Mouse (Mus musculus): ENCODE data around the gene Celf2. TPM values are rescaled to one million over a fixed set of nuclear protein-coding genes. Genes with fewer than 3 reads are reported as not detected.

Celf2 gene
- polyA plus RNA-seq, 1 experiment from 2014 or later = 12.3 TPM

- Histone ChIP-seq H3K27me3 (ENCODE audit: control insufficient read depth, insufficient read depth, low read length) (no peaks in the 10 kb centered on the region), H3K4me3 (ENCODE audit: low read length) (no peak overlapping the region), H3K9me3 (ENCODE audit: control insufficient read depth, low read length) (no peaks in the 10 kb centered on the region), H3K27ac (ENCODE audit: low read depth, low read length) (no peak overlapping the region), H3K36me3 (ENCODE audit: control insufficient read depth, insufficient read depth, low read length) (no peaks in the 10 kb centered on the region), H3K4me1 (ENCODE audit: control insufficient read depth, insufficient read depth, low read length) (no peaks in the 10 kb centered on the region), H3K4me2 (replicated peaks; ENCODE audit: low read depth, low read length) (no peak overlapping the region), H3K9ac (ENCODE audit: low read depth, low read length) (no peak overlapping the region)
- no peak for ATAC-seq (ENCODE audit: low FRiP score, low TSS enrichment)
- WGBS = 88% methylated on average over 6 of the region's 6 CpGs
These were observed 628.3 kb downstream of the Celf2 start for GRCm38 (mm10) chr2:6880941-6881575.

GRCm38 (mm10) chr2:6877094-6877493 is 632.3 kb downstream of the Celf2 start:
- Histone ChIP-seq H3K4me1 (ENCODE audit: control insufficient read depth, insufficient read depth, low read length) (no peaks in the 10 kb centered on the region), H3K9me3 (ENCODE audit: control insufficient read depth, low read length) (no peaks in the 10 kb centered on the region), H3K4me2 (replicated peaks; ENCODE audit: low read depth, low read length) (no peak overlapping the region), H3K36me3 (ENCODE audit: control insufficient read depth, insufficient read depth, low read length) (no peaks in the 10 kb centered on the region), H3K27ac (ENCODE audit: low read depth, low read length) (no peak overlapping the region), H3K4me3 (ENCODE audit: low read length) (no peak overlapping the region), H3K9ac (ENCODE audit: low read depth, low read length) (no peak overlapping the region), H3K27me3 (ENCODE audit: control insufficient read depth, insufficient read depth, low read length) (peaks cover 8% of the 10 kb centered on the region; the same call in 1 of the 2 replicates)
- no peak for ATAC-seq (ENCODE audit: low FRiP score, low TSS enrichment)
- 61% methylated on average over 5 of the region's 5 CpGs for WGBS

- Histone ChIP-seq H3K9me3 (ENCODE audit: control insufficient read depth, low read length) (no peaks in the 10 kb centered on the region), H3K27me3 (ENCODE audit: control insufficient read depth, insufficient read depth, low read length) (peaks cover 8% of the 10 kb centered on the region; the same call in 1 of the 2 replicates), H3K9ac (ENCODE audit: low read depth, low read length) (no peak overlapping the region), H3K27ac (ENCODE audit: low read depth, low read length) (no peak overlapping the region), H3K4me3 (ENCODE audit: low read length) (no peak overlapping the region), H3K4me1 (ENCODE audit: control insufficient read depth, insufficient read depth, low read length) (no peaks in the 10 kb centered on the region), H3K4me2 (replicated peaks; ENCODE audit: low read depth, low read length) (no peak overlapping the region), H3K36me3 (ENCODE audit: control insufficient read depth, insufficient read depth, low read length) (no peaks in the 10 kb centered on the region)
- no peak for ATAC-seq (ENCODE audit: low FRiP score, low TSS enrichment)
- 56% methylated on average over 5 of the region's 5 CpGs for WGBS
These were observed 632.8 kb downstream of the Celf2 start for GRCm38 (mm10) chr2:6876547-6876946.

- no peaks in the 10 kb centered on the region for H3K4me1 ChIP-seq (ENCODE audit: control insufficient read depth, insufficient read depth, low read length)
- no peak for ATAC-seq (ENCODE audit: low FRiP score, low TSS enrichment)
- no peak overlapping the region for H3K4me2 ChIP-seq (replicated peaks; ENCODE audit: low read depth, low read length)
- peaks cover 8% of the 10 kb centered on the region; the same call in 1 of the 2 replicates for H3K27me3 ChIP-seq (ENCODE audit: control insufficient read depth, insufficient read depth, low read length)
- no peak overlapping the region for H3K4me3 ChIP-seq (ENCODE audit: low read length)
- 21% methylated on average over 11 of the region's 11 CpGs for WGBS
- no peak overlapping the region for H3K27ac ChIP-seq (ENCODE audit: low read depth, low read length)
- no peaks in the 10 kb centered on the region for H3K9me3 ChIP-seq (ENCODE audit: control insufficient read depth, low read length)
- no peaks in the 10 kb centered on the region for H3K36me3 ChIP-seq (ENCODE audit: control insufficient read depth, insufficient read depth, low read length)
- H3K9ac ChIP-seq (ENCODE audit: low read depth, low read length) = no peak overlapping the region
These were observed 634.2 kb downstream of the Celf2 start for GRCm38 (mm10) chr2:6875071-6875611.

GRCm38 (mm10) chr2:6874266-6874955 is 635.0 kb downstream of the Celf2 start:
- no peaks in the 10 kb centered on the region for H3K4me1 ChIP-seq (ENCODE audit: control insufficient read depth, insufficient read depth, low read length)
- ATAC-seq (ENCODE audit: low FRiP score, low TSS enrichment) = no peak
- H3K9ac ChIP-seq (ENCODE audit: low read depth, low read length) = no peak overlapping the region
- H3K4me2 ChIP-seq (replicated peaks; ENCODE audit: low read depth, low read length) = no peak overlapping the region
- no peak overlapping the region for H3K4me3 ChIP-seq (ENCODE audit: low read length)
- no peaks in the 10 kb centered on the region for H3K9me3 ChIP-seq (ENCODE audit: control insufficient read depth, low read length)
- 47% methylated on average over 10 of the region's 10 CpGs for WGBS
- peaks cover 8% of the 10 kb centered on the region; the same call in 1 of the 2 replicates for H3K27me3 ChIP-seq (ENCODE audit: control insufficient read depth, insufficient read depth, low read length)
- no peak overlapping the region for H3K27ac ChIP-seq (ENCODE audit: low read depth, low read length)
- H3K36me3 ChIP-seq (ENCODE audit: control insufficient read depth, insufficient read depth, low read length) = no peaks in the 10 kb centered on the region

GRCm38 (mm10) chr2:6873711-6874110 is 635.7 kb downstream of the Celf2 start:
- Histone ChIP-seq H3K27me3 (ENCODE audit: control insufficient read depth, insufficient read depth, low read length) (peaks cover 8% of the 10 kb centered on the region; the same call in 1 of the 2 replicates), H3K4me3 (ENCODE audit: low read length) (no peak overlapping the region), H3K9ac (ENCODE audit: low read depth, low read length) (no peak overlapping the region), H3K4me1 (ENCODE audit: control insufficient read depth, insufficient read depth, low read length) (no peaks in the 10 kb centered on the region), H3K9me3 (ENCODE audit: control insufficient read depth, low read length) (no peaks in the 10 kb centered on the region), H3K4me2 (replicated peaks; ENCODE audit: low read depth, low read length) (no peak overlapping the region), H3K27ac (ENCODE audit: low read depth, low read length) (no peak overlapping the region), H3K36me3 (ENCODE audit: control insufficient read depth, insufficient read depth, low read length) (no peaks in the 10 kb centered on the region)
- no peak for ATAC-seq (ENCODE audit: low FRiP score, low TSS enrichment)
- 79% methylated on average over 1 of the region's 1 CpGs for WGBS

GRCm38 (mm10) chr2:6872894-6873255 is 636.5 kb downstream of the Celf2 start:
- WGBS = 15% methylated on average over 10 of the region's 10 CpGs
- H3K27ac ChIP-seq (ENCODE audit: low read depth, low read length) = no peak overlapping the region

GRCm38 (mm10) chr2:6872131-6872893 is 637.1 kb downstream of the Celf2 start:
- Histone ChIP-seq H3K27ac (ENCODE audit: low read depth, low read length) (peak overlapping the region; percentile 24; the same call in 1 of the 2 replicates), H3K9me3 (ENCODE audit: control insufficient read depth, low read length) (no peaks in the 10 kb centered on the region), H3K27me3 (ENCODE audit: control insufficient read depth, insufficient read depth, low read length) (peaks cover 8% of the 10 kb centered on the region; the same call in 1 of the 2 replicates), H3K4me3 (ENCODE audit: low read length) (peak overlapping the region; percentile 77), H3K9ac (ENCODE audit: low read depth, low read length) (peak overlapping the region; percentile 73), H3K4me2 (replicated peaks; ENCODE audit: low read depth, low read length) (peak overlapping the region; percentile 97), H3K36me3 (ENCODE audit: control insufficient read depth, insufficient read depth, low read length) (no peaks in the 10 kb centered on the region), H3K4me1 (ENCODE audit: control insufficient read depth, insufficient read depth, low read length) (no peaks in the 10 kb centered on the region)
- WGBS = under 1% methylated on average over 77 of the region's 124 CpGs
- ATAC-seq (ENCODE audit: low FRiP score, low TSS enrichment) = peak; percentile 94

More at GRCm38 (mm10) chr2:6872894-6873255, 636.5 kb downstream of the Celf2 start:
- peak; percentile 73 for ATAC-seq (ENCODE audit: low FRiP score, low TSS enrichment)
- no peaks in the 10 kb centered on the region for H3K9me3 ChIP-seq (ENCODE audit: control insufficient read depth, low read length)
- peak overlapping the region; percentile 77 for H3K4me3 ChIP-seq (ENCODE audit: low read length)
- peak overlapping the region; percentile 73 for H3K9ac ChIP-seq (ENCODE audit: low read depth, low read length)
- H3K4me1 ChIP-seq (ENCODE audit: control insufficient read depth, insufficient read depth, low read length) = no peaks in the 10 kb centered on the region
- no peaks in the 10 kb centered on the region for H3K36me3 ChIP-seq (ENCODE audit: control insufficient read depth, insufficient read depth, low read length)
- H3K4me2 ChIP-seq (replicated peaks; ENCODE audit: low read depth, low read length) = peak overlapping the region; percentile 97
- peaks cover 8% of the 10 kb centered on the region; the same call in 1 of the 2 replicates for H3K27me3 ChIP-seq (ENCODE audit: control insufficient read depth, insufficient read depth, low read length)

All from kidney, embryonic 14.5 days (tissue).